Mouse (Mus musculus) embryonic fibroblast, embryonic 13.5 days (primary cell): ENCODE results near the gene Gm13275.
"Not testable (repeated sequence)": the region's sequence is repeated elsewhere in the genome, so short reads cannot be mapped to it uniquely, and the experiment has no call there.

Experiments used
- CTCF ChIP-seq: IDR thresholded peaks from 2 replicates; pipeline ENCODE4 v1.5.1; 2011; ENCODE audit warnings: mild to moderate bottlenecking, control low read depth, low read length, moderate library complexity, borderline replicate concordance; ENCODE audit not compliant: insufficient read depth
- POLR2A ChIP-seq: IDR thresholded peaks from 2 replicates; pipeline ENCODE4 v1.6.1; 2011; ENCODE audit warnings: low read depth, mild to moderate bottlenecking, control low read depth, low read length, moderate library complexity

DNA sequence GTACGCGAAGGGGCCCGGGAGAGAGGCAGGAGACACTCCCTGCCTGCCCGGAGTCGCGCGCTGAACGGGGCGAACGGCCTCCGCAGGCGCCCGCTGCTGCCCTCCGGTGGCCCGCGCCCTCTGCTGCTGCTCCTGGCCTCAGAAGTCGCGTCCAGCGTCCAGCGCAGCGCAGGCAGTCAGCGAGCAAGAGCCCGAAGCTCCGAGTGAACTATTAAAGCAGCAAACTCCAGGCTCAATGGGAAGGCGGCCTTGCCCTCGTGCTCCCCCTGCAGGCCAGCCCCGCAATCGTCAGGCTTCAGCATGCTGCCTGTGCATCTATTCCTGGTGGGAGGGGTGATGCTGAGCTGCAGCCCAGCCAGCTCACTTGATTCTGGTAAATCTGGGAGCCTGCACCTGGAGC, 2.8 kb downstream of the Gm13275 start, which contains the start of gene Gm13279:
- TF ChIP-seq CTCF, POLR2A: not testable (repeated sequence)
